Mouse (Mus musculus) G1E (cell line): ENCODE data around the gene Lrcol1. TPM values are rescaled to one million over a fixed set of nuclear protein-coding genes. Genes with fewer than 3 reads are reported as not detected.

ENCODE experiments used
- ATAC-seq: 2 replicates; pipeline ENCODE4 v1.8.0; 2016; ENCODE audit warnings: mild to moderate bottlenecking; ENCODE audit not compliant: insufficient number of reproducible peaks, poor library complexity, low FRiP score, severe bottlenecking; ENCODE audit errors: extremely low read depth
- DNase-seq: peaks from one replicate; pipeline ENCODE4 v3.0.0; 2012; ENCODE audit warnings: low spot score
- H3K27me3 ChIP-seq: 2 replicates; pipeline ENCODE4 v1.6.1; 2012; ENCODE audit warnings: mild to moderate bottlenecking, low read length, inconsistent platforms; ENCODE audit not compliant: insufficient read depth
- H3K36me3 ChIP-seq: replicated peaks from 2 replicates; pipeline ENCODE3; 2012; ENCODE audit warnings: mild to moderate bottlenecking, inconsistent platforms
- H3K4me1 ChIP-seq: 2 replicates; pipeline ENCODE4 v1.6.1; 2012; ENCODE audit warnings: low read depth, low read length, inconsistent platforms, mixed read lengths; ENCODE audit not compliant: insufficient read depth
- H3K4me3 ChIP-seq: 2 replicates; pipeline ENCODE4 v1.5.1; 2012; ENCODE audit warnings: low read depth, mild to moderate bottlenecking, inconsistent platforms, low read length, moderate library complexity, mixed read lengths
- H3K9me3 ChIP-seq: replicated peaks from 2 replicates; pipeline ENCODE4 v1.6.1; 2012; ENCODE audit warnings: inconsistent platforms
- CTCF ChIP-seq: IDR thresholded peaks from 2 replicates; pipeline ENCODE4 v1.5.1; 2012; ENCODE audit warnings: low read depth, low read length, inconsistent platforms, mixed read lengths
- GATA1 ChIP-seq: IDR thresholded peaks from 2 replicates; pipeline ENCODE4 v1.6.1; 2012; ENCODE audit warnings: borderline replicate concordance, low read length, inconsistent platforms, mixed read lengths
- GATA2 ChIP-seq: IDR thresholded peaks from 2 replicates; pipeline ENCODE4 v1.6.1; 2012; ENCODE audit warnings: low read depth, low read length, inconsistent platforms, borderline replicate concordance
- POLR2AphosphoS5 ChIP-seq: IDR thresholded peaks from 2 replicates; pipeline ENCODE4 v1.6.1; 2012; ENCODE audit warnings: low read depth, low read length, inconsistent platforms; ENCODE audit not compliant: insufficient replicate concordance
- TAL1 ChIP-seq: conservative IDR thresholded peaks from 2 replicates; pipeline ENCODE4 v1.6.1; 2012; ENCODE audit warnings: low read depth, low read length, inconsistent platforms, mixed read lengths
- polyA plus RNA-seq: library from polyadenylated mRNA; stranded (reverse); fragments of >175 nt; gene quantifications from 2 replicates; pipeline ENCODE4 v1.2.3, GENCODE M21; 2012
- total RNA-seq, 2 experiments: library from RNA; stranded (forward) in 1 of 2; stranded (reverse) in 1 of 2; fragments of 200-1000 nt in 1 of 2; fragments of >200 nt in 1 of 2; fragmentation: Nextera tagmentation in 1 of 2; gene quantifications; 2 replicates each; pipeline ENCODE4 v1.2.3; 2014 to 2017

The Lrcol1 gene
- total and polyA plus RNA-seq, 3 experiments, result not detected

DNA sequence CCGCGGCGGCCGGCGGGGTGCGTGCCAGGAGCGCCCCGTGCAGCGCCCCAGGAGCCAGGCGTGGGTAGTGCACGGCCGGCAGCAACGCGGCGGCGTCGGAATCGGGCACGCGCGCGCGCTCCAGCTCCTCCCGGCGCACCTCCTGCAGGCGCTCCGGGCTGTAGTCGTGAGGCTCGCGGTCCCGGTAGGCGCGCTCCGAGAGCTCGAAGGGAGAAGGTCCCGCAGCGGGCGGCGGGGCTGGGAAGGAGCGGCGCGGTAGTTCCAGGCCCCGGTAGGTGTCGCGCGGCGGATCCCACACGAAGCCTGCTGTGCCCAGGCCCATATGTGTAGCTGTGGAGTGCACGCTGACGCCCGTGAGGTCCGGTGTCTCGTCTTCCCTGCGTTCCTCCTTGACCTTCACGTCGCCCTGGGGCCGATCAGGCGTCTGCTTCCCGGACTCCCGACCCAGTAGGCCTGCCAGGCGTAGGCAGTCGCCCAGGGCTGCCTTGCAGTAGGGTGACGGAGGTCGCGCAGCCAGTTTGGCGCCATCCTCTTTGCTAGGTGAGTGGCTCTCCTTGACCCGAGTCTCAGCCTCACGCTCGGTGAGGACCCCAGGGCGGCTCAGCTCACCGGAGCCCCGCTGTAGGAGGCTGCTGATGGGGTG lies 18.8 kb downstream of the Lrcol1 start:
- no peak for TF ChIP-seq CTCF
- no peak for TF ChIP-seq POLR2AphosphoS5
- no peak for TF ChIP-seq GATA1
- TF ChIP-seq TAL1, result no peak
- TF ChIP-seq GATA2, result no peak
- DNase-seq, result no peak
- ATAC-seq, result no peak
- H3K36me3 ChIP-seq, result peaks cover 35% of the 10 kb centered on the region
- H3K27me3 ChIP-seq, result no peaks in the 10 kb centered on the region
- peaks cover 8% of the 10 kb centered on the region for H3K9me3 ChIP-seq
- H3K4me3 ChIP-seq, result 0 out of 2 replicates have a peak overlapping the region, but pooled peaks have one; percentile 16
- no peaks in the 10 kb centered on the region for H3K4me1 ChIP-seq

DNA sequence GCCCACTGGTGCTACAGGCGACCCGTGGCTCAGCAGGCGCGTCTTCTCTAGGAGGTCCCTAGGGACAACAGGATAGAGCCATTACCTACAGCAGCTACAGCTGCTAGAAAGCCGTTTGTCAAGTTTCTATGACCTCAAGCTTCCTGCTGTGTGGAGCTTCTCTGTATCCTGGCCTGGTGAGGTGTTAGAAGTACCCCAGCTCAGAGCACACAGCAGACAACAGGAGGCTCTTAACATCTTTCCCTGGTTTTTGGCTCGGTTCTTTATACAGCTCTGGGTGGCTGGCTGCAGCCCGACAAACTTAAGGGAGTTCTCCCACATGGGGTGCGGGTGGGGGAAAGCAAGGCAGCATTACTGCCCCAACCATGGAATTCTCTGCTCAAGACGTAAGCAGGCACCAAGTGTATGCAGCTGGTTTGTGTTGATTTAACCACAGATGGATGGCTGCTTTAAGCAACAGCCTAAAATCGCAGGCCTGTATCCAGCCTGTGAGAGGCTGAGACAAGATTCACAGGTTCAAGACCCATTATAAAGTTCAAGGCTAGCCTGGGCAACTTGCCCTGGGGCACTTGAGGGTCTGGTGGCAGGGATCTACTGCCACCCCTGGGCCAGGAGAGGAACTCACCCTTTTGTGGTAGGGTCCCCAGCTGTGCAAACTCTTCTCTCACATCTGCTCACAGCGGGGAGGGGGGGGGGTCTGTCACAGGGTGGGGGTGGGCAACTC lies 19.5 kb downstream of the Lrcol1 start:
- H3K9me3 ChIP-seq, result peaks cover 8% of the 10 kb centered on the region
- ATAC-seq (no peak), DNase-seq (no peak)
- H3K4me1 ChIP-seq, result no peaks in the 10 kb centered on the region
- peaks cover 41% of the 10 kb centered on the region for H3K36me3 ChIP-seq
- TF ChIP-seq GATA2, result no peak
- TF ChIP-seq CTCF, result no peak
- TF ChIP-seq POLR2AphosphoS5, result no peak
- TF ChIP-seq TAL1, result no peak
- no peak for TF ChIP-seq GATA1
- H3K4me3 ChIP-seq, result no peak overlapping the region
- H3K27me3 ChIP-seq, result no peaks in the 10 kb centered on the region

DNA sequence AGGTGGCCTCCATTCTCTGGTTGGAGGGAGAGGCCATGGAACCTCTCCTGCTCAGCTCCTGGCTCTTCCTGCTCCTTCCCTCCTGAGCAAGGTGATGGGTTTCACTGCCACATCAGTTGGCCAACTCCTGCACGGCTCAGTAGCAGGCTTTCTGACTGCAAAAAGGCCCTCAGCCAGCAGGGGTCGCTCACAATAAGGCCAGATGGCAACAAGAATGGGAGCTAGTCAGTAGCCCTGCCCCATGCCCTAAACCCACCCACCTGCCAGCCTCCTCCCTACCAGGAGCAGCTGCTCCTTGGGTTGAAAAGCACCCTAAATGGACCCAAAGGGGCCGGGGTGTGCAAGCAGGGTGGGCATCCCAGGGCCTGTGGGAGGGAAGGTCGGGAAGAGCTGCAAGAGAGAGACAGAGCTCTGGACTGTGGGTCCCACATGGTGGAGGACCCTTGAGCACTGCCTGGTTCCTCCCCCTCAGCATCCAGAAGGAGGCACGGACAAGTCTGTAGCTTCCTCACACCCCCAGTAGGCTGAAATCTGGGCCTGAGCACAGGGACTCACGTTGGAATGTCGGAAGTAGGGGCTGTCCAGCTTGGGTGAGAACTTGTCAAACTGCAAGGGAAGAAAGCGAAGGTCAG lies 32.4 kb downstream of the Lrcol1 start:
- H3K36me3 ChIP-seq, result peaks cover 71% of the 10 kb centered on the region
- no peaks in the 10 kb centered on the region for H3K9me3 ChIP-seq
- DNase-seq (peak; percentile 44), ATAC-seq (peak; percentile 40; the same call in 1 of the 2 replicates)
- peak; percentile 64 for TF ChIP-seq CTCF
- TF ChIP-seq GATA2, result no peak
- no peak for TF ChIP-seq POLR2AphosphoS5
- no peak for TF ChIP-seq GATA1
- no peak for TF ChIP-seq TAL1
- no peaks in the 10 kb centered on the region for H3K27me3 ChIP-seq
- H3K4me3 ChIP-seq, result no peak overlapping the region
- no peaks in the 10 kb centered on the region for H3K4me1 ChIP-seq

DNA sequence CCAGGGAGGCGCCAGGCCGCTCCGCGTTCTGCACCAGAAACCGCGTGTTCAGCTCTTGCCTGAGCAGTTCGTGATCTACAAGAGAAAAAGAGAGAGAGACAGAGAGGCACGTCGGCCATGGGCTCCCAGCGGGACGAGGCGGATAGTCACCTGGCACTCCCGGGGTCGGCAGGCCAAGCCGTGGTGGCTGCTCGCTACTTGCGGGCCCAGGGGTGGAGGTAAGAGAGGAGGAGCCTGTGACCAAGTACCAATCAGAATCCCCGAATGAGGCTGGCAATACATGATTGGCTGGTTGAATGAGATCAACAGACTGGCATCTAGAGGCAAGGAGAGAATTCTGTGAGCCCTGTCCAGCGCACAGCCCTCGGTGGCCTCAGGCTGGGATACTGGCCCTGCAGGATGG lies 33.7 kb downstream of the Lrcol1 start:
- TF ChIP-seq POLR2AphosphoS5 (no peak), GATA2 (no peak)
- no peaks in the 10 kb centered on the region for H3K27me3 ChIP-seq
- peaks cover 79% of the 10 kb centered on the region for H3K36me3 ChIP-seq
- H3K4me1 ChIP-seq, result no peaks in the 10 kb centered on the region
- DNase-seq (no peak), ATAC-seq (no peak)
- H3K4me3 ChIP-seq, result no peak overlapping the region
- no peaks in the 10 kb centered on the region for H3K9me3 ChIP-seq

DNA sequence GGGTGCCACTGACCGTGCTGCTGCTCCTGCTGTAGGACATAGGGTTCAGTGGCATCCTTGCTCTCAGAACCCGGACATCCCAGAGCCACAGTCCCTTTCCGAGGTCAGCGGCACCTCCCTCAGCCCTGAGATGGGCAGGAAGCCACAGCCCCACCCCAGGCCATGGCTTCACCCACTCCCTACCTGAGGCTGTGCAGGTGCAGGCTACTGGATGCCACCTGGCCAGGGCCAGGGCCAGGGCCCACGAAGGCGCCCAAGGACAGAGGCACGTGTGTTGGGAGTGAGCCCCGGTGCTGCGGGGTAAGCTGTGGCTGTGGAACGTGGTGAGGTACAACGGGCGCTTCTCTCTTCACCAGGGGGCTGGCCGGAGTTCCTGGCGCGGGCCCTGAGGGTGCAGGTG lies 34.6 kb downstream of the Lrcol1 start:
- H3K9me3 ChIP-seq, result no peaks in the 10 kb centered on the region
- no peak for DNase-seq
- no peak for TF ChIP-seq TAL1
- no peak for TF ChIP-seq POLR2AphosphoS5
- TF ChIP-seq CTCF, result no peak
- TF ChIP-seq GATA2, result no peak
- no peak for TF ChIP-seq GATA1
- ATAC-seq, result no peak
- no peaks in the 10 kb centered on the region for H3K4me1 ChIP-seq
- H3K4me3 ChIP-seq, result no peak overlapping the region
- H3K36me3 ChIP-seq, result peaks cover 73% of the 10 kb centered on the region
- H3K27me3 ChIP-seq, result no peaks in the 10 kb centered on the region

- Histone ChIP-seq H3K4me1 (no peaks in the 10 kb centered on the region), H3K9me3 (no peaks in the 10 kb centered on the region), H3K27me3 (no peaks in the 10 kb centered on the region), H3K4me3 (no peak overlapping the region), H3K36me3 (peaks cover 73% of the 10 kb centered on the region)
- ATAC-seq (no peak), DNase-seq (no peak)
- TF ChIP-seq TAL1 (no peak), GATA1 (no peak), POLR2AphosphoS5 (no peak), CTCF (no peak), GATA2 (no peak)
Measured at GRCm38 (mm10) chr5:110379823-110380222, 35.3 kb downstream of the Lrcol1 start.
